Mouse (Mus musculus): ENCODE data around the gene Prdx5.

DNA sequence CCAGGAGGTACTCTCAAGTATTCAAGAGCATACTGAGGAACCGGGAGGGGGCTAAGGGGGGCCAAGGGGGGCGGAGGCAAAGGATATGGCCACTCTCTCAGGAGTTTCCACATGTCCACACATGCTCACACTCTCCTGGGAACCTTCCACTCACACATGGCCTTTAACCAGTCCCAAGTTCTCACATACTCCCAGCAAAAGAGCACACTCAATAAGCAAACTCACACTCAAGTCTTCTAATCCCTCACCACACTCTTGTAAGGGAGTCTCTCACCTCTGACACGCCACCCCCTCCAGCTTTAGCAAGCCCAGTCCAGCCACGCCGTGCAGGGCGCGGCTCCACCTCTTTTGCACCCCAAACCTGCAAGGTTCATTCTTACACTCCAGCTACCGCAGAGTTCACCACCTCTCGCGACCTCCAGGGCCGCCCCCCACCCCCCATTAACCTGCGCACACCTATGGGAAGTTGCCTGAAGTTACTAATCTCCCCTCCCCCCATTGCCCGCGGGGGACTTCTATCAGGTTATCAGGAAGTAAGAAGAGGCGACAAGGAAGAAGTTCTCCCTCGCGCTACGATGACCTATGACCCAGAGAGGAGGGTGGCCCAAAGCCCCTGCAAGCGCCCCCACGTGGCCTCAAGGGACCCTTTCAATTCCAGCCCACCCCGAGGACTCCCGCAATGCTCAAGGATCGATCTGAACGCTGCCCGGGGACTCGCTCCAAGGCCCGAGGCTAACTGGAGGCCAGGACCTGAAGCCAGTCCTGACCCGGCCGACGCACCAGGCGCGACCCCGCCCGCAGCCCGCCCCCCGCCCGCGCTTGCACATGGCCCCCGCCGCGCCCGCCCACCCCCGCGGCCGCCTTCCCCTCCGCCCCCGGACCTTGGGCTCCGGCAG, 11.1 kb upstream of the Prdx5 start:
- TF ChIP-seq CHD2 (IDR thresholded peaks at IDR 0.05; ENCODE audit: low read depth, low read length) (no peak; the same call in 1 of the 2 replicates), ZNF384 (IDR thresholded peaks at IDR 0.05; ENCODE audit: low read depth, low read length) (no peak), ZC3H11A (IDR thresholded peaks at IDR 0.05; ENCODE audit: borderline replicate concordance, low read depth, low read length) (no peak), MAFK (IDR thresholded peaks at IDR 0.05; ENCODE audit: insufficient read depth, low read depth, low read length) (no peak)
